Mouse (Mus musculus) kidney, postnatal 0 days (tissue): Measurements from ENCODE around the gene 4930426L09Rik. TPM values are rescaled to one million over a fixed set of nuclear protein-coding genes. Genes with fewer than 3 reads are reported as not detected.

Source experiments
- ATAC-seq: fragments of 200-750 bp; cut with Nextera tagmentation; replicated peaks from 2 replicates; pipeline ENCODE4 v1.8.0; 2017; ENCODE audit warnings: low read depth, moderate number of reproducible peaks, moderate TSS enrichment, moderate library complexity; ENCODE audit not compliant: low FRiP score
- DNase-seq: peaks from one replicate; pipeline ENCODE4 v3.0.0-alpha.2; 2016; ENCODE audit warnings: low spot score
- H3K27ac ChIP-seq: fragments of 300-500 bp; sonication (generic); 2 replicates; pipeline ENCODE4 v1.5.1; 2014; ENCODE audit warnings: mild to moderate bottlenecking
- H3K27me3 ChIP-seq: fragments of 300-500 bp; sonication (generic); 2 replicates; pipeline ENCODE4 v1.6.1; 2014; ENCODE audit warnings: low read length, mixed read lengths; ENCODE audit not compliant: insufficient read depth
- H3K36me3 ChIP-seq: fragments of 300-500 bp; sonication (generic); 2 replicates; pipeline ENCODE4 v1.6.1; 2014; ENCODE audit warnings: low read length, mixed read lengths; ENCODE audit not compliant: insufficient read depth
- H3K4me1 ChIP-seq: fragments of 300-500 bp; sonication (generic); replicated peaks from 2 replicates; pipeline ENCODE4 v1.6.1; 2014; ENCODE audit warnings: antibody characterized with exemption, low read length, mixed read lengths; ENCODE audit not compliant: insufficient read depth
- H3K4me2 ChIP-seq: fragments of 300-500 bp; sonication (generic); 2 replicates; pipeline ENCODE4 v1.6.1; 2014; ENCODE audit warnings: mild to moderate bottlenecking, low read length, moderate library complexity, mixed read lengths
- H3K4me3 ChIP-seq: fragments of 300-500 bp; sonication (generic); replicated peaks from 2 replicates; pipeline ENCODE4 v1.5.1; 2014; ENCODE audit warnings: low read depth, low read length
- H3K9ac ChIP-seq: fragments of 300-500 bp; sonication (generic); 2 replicates; pipeline ENCODE4 v1.6.1; 2014; ENCODE audit warnings: low read depth, low read length
- H3K9me3 ChIP-seq: fragments of 300-500 bp; sonication (generic); replicated peaks from 2 replicates; pipeline ENCODE4 v1.6.1; 2016; ENCODE audit warnings: low read length, inconsistent platforms, mixed read lengths
- CTCF ChIP-seq: IDR thresholded peaks from 2 replicates; pipeline ENCODE4 v1.5.1; 2016; ENCODE audit warnings: antibody characterized with exemption, low read depth, mild to moderate bottlenecking, moderate library complexity
- WGBS: fragments of 180-500 bp; shearing (Covaris S2); extraction: QIAGEN DNeasy Blood & Tissue Kit; methylation state at CpG from one replicate; pipeline ENCODE4 v1.1.7; 2014; 5-methylcytosine and 5-hydroxymethylcytosine counted together
- polyA plus RNA-seq: library from polyadenylated mRNA; unstranded; fragments of >200 nt; fragmentation: Nextera tagmentation; extraction: Ambion mirVana; gene quantifications from 2 replicates; pipeline ENCODE4 v1.2.1, GENCODE M21; 2015

4930426L09Rik gene
- polyA plus RNA-seq, 1 experiment from 2014 or later, result 0.43 TPM

- ATAC-seq (no peak), DNase-seq (no peak)
- Histone ChIP-seq H3K27me3 (no peaks in the 10 kb centered on the region), H3K4me1 (peaks cover 29% of the 10 kb centered on the region), H3K9me3 (no peaks in the 10 kb centered on the region), H3K4me3 (no peak overlapping the region), H3K4me2 (no peak overlapping the region), H3K27ac (no peak overlapping the region), H3K36me3 (no peaks in the 10 kb centered on the region), H3K9ac (no peak overlapping the region)
- 90% methylated on average over 13 of the region's 13 CpGs for WGBS
- no peak for TF ChIP-seq CTCF
Measured at GRCm38 (mm10) chr2:18955671-18956070, 42.5 kb upstream of the 4930426L09Rik start.

- Histone ChIP-seq H3K9ac (no peak overlapping the region), H3K27me3 (no peaks in the 10 kb centered on the region), H3K4me3 (no peak overlapping the region), H3K9me3 (no peaks in the 10 kb centered on the region), H3K36me3 (no peaks in the 10 kb centered on the region), H3K27ac (no peak overlapping the region), H3K4me1 (peaks cover 29% of the 10 kb centered on the region), H3K4me2 (no peak overlapping the region)
- WGBS, result 76% methylated on average over 3 of the region's 3 CpGs
- DNase-seq (no peak), ATAC-seq (no peak)
- TF ChIP-seq CTCF, result no peak
Measured at GRCm38 (mm10) chr2:18956424-18956823, 41.7 kb upstream of the 4930426L09Rik start.

- no peak for TF ChIP-seq CTCF
- Histone ChIP-seq H3K9ac (no peak overlapping the region), H3K27ac (no peak overlapping the region), H3K36me3 (no peaks in the 10 kb centered on the region), H3K9me3 (no peaks in the 10 kb centered on the region), H3K4me3 (no peak overlapping the region), H3K4me2 (no peak overlapping the region), H3K27me3 (no peaks in the 10 kb centered on the region), H3K4me1 (peaks cover 29% of the 10 kb centered on the region)
- ATAC-seq (no peak), DNase-seq (no peak)
- WGBS, result 65% methylated on average over 7 of the region's 7 CpGs
Measured at GRCm38 (mm10) chr2:18956945-18957344, 41.2 kb upstream of the 4930426L09Rik start.

DNA sequence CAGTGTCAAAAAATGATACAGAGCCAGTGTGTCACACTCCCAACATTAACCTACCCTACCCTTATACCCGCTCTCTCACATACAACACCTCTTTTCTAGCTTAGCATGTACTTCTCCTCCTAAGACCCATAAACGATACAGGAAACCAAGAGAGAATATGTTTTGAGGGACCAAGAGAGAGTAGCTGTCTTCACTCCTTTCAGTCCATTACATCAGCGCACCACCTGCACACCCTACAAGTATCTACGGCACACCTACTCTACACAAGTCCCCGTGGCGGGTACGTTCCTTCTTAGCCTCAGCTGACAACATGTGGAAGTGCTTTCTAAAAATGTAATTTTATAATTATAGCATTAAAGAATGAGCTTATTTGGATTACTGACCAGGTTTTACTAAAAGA lies 40.7 kb upstream of the 4930426L09Rik start:
- WGBS, result 94% methylated on average over 7 of the region's 7 CpGs
- no peak for TF ChIP-seq CTCF
- Histone ChIP-seq H3K9ac (no peak overlapping the region), H3K4me3 (no peak overlapping the region), H3K36me3 (no peaks in the 10 kb centered on the region), H3K27ac (no peak overlapping the region), H3K4me1 (peaks cover 25% of the 10 kb centered on the region), H3K27me3 (no peaks in the 10 kb centered on the region), H3K4me2 (no peak overlapping the region), H3K9me3 (no peaks in the 10 kb centered on the region)
- ATAC-seq (no peak), DNase-seq (no peak)

DNA sequence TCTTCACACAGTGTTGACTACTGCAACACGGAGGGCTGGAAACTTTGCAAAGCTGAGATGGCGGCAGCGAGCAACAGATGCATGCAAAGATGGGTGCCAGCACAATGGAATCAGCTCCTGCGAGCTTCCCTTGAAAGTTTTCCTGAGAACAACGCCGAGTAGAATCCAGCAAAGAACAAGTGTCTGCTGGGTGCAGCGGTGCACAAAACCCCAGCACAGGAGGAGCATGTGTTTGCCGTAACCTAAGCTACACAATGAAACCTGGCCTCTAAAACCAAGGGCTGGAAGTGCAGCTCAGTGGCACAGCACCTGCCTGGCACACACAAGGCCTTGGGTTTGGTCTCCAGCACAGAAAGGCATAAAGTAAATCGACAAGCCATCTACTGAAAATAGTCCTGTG lies 40.1 kb upstream of the 4930426L09Rik start:
- H3K36me3 ChIP-seq, result no peaks in the 10 kb centered on the region
- ATAC-seq (no peak), DNase-seq (no peak)
- H3K9ac ChIP-seq, result no peak overlapping the region
- TF ChIP-seq CTCF, result no peak
- H3K4me2 ChIP-seq, result no peak overlapping the region
- no peak overlapping the region for H3K4me3 ChIP-seq
- H3K4me1 ChIP-seq, result peaks cover 19% of the 10 kb centered on the region
- H3K27ac ChIP-seq, result no peak overlapping the region
- no peaks in the 10 kb centered on the region for H3K27me3 ChIP-seq
- WGBS, result 69% methylated on average over 9 of the region's 9 CpGs
- H3K9me3 ChIP-seq, result no peaks in the 10 kb centered on the region

DNA sequence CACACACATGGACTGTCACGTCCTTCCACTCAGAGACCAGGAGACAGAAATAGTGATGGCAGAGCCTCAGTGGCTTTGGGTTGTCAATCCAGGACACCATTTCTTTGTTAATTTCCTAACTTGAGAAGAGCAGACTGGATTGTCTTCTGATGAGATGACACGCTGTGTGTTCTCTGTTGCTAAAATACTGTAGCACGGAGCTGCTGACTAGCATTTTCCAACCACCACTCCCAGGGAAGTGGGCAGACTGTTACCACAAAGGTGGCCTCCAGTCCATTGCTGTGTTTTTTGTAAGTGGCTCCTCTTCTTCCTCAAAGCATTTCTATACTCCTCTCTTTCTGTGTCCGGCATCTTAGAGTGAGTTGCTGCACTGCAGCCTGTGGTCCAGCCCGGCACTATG lies 39.6 kb upstream of the 4930426L09Rik start:
- WGBS, result 90% methylated on average over 5 of the region's 5 CpGs
- DNase-seq, result no peak
- H3K4me3 ChIP-seq, result no peak overlapping the region
- no peak overlapping the region for H3K27ac ChIP-seq
- ATAC-seq, result no peak
- peaks cover 14% of the 10 kb centered on the region; the same call in 1 of the 2 replicates for H3K4me1 ChIP-seq
- no peak overlapping the region for H3K9ac ChIP-seq
- no peaks in the 10 kb centered on the region for H3K27me3 ChIP-seq
- TF ChIP-seq CTCF, result no peak
- no peaks in the 10 kb centered on the region for H3K9me3 ChIP-seq
- no peaks in the 10 kb centered on the region for H3K36me3 ChIP-seq
- no peak overlapping the region for H3K4me2 ChIP-seq

GRCm38 (mm10) chr2:18959008-18959407 lies 39.1 kb upstream of the 4930426L09Rik start:
- ATAC-seq (no peak), DNase-seq (no peak)
- TF ChIP-seq CTCF, result no peak
- no peak overlapping the region for H3K9ac ChIP-seq
- H3K9me3 ChIP-seq, result no peaks in the 10 kb centered on the region
- H3K4me2 ChIP-seq, result no peak overlapping the region
- no peaks in the 10 kb centered on the region for H3K36me3 ChIP-seq
- no peak overlapping the region for H3K27ac ChIP-seq
- H3K4me3 ChIP-seq, result no peak overlapping the region
- no peaks in the 10 kb centered on the region for H3K27me3 ChIP-seq
- 0 out of 2 replicates have a peak, but pooled peaks cover 14% of the 10 kb centered on the region for H3K4me1 ChIP-seq
- WGBS, result 93% methylated on average over 6 of the region's 6 CpGs
